Mouse (Mus musculus): Measurements from ENCODE around the gene Hist1h4f. TPM values are rescaled to one million over a fixed set of nuclear protein-coding genes. Genes with fewer than 3 reads are reported as not detected.

Gene Hist1h4f
- total RNA-seq, 2 experiments from 2014 or later, result 7.8 to 8.7 TPM

DNA sequence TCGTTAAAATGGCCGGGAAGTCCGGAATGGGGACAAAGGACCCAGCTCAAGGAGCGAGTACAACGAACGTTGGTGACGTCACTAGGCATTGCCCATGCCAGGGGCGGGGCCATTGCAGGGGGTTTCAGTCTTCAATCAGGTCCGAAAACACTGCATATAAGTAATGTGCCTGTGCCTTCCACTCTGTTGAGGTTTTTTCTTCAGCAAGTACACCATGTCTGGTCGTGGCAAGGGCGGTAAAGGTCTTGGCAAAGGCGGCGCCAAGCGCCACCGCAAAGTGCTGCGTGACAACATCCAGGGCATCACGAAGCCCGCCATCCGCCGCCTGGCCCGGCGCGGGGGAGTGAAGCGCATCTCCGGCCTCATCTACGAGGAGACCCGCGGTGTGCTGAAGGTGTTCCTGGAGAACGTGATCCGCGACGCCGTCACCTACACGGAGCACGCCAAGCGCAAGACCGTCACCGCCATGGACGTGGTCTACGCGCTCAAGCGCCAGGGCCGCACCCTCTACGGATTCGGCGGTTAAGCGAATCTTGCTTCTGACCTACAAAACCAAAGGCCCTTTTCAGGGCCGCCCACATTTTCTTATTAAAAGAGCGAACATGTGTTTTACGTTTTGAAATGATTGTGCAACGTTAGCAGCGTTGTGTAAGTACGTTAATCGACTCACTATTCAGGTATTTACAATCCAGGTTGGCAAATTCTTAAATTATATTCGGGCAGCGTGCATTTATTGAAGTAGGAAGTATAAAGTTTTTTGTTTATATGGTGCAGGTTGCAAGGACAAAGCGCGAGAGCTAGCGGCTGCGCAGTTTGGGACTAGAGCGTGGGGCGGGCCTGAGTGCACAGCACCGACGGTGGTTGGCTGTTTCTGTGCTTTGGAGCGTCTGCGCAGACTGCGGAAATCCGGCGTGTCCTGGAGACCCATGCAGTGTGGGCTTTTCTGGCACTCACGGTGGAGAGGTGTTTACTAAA lies 20.3 kb downstream of the Hist1h4f start, which contains the start of gene Hist1h4h:
Gene Hist1h4h, plus strand, starts transcription at position 150 of the 975 bp plus-strand sequence.
- Histone ChIP-seq H3K4me3 (peak within 1 kb of the TSS; percentile 91), H3K27ac (peak within 1 kb of the TSS; percentile 95)
- DNase-seq, result peak; percentile 92
- TF ChIP-seq CTCF (IDR thresholded peaks at IDR 0.05), result no peak
- intact Hi-C loops (cut with DNase I), result loop anchor here (5.0 kb wide), 2 partner anchors 51 to 1819 kb away; partner anchors contain the start of gene Hist1h4d

DNA sequence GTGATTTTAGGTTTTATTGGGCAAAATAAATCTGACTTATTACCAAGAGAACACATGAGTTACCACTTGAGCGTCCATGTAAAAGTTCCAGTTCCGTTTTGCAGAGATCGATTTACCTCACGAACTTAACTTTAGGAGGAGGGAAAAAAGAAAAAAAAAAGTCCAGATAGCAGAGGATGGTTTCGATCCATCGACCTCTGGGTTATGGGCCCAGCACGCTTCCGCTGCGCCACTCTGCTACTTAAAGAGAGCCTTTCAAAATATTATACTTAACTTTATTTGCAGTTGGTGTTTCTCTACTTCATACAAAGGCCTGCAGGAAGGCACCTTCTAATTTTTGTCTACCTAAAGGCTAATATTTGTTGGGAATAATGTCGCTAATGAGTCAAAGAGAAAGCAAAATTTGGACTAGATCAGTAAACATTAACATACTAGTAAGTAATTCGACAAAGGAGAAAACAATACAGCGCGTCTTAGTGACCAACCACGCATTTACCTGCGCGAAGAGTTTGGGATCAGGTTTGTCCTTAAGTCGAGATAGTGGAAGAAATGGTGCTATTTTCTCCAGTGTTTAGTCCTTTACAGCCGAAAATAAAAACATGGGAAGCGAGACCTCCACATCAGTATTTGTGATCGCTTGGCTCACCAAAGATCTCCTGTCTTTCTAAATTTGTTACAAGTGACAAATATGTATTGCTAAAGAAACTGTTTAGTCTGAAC lies 21.1 kb downstream of the Hist1h4f start:
- DNase-seq, result peak; percentile 59
- intact Hi-C loops (cut with DNase I), result loop anchor here (5.0 kb wide), 2 partner anchors 52 to 1818 kb away; partner anchors contain the start of gene Hist1h4d
- H3K27ac ChIP-seq, result peak overlapping the region; percentile 95
- H3K4me3 ChIP-seq, result peak overlapping the region; percentile 91
- TF ChIP-seq CTCF (IDR thresholded peaks at IDR 0.05), result no peak

DNA sequence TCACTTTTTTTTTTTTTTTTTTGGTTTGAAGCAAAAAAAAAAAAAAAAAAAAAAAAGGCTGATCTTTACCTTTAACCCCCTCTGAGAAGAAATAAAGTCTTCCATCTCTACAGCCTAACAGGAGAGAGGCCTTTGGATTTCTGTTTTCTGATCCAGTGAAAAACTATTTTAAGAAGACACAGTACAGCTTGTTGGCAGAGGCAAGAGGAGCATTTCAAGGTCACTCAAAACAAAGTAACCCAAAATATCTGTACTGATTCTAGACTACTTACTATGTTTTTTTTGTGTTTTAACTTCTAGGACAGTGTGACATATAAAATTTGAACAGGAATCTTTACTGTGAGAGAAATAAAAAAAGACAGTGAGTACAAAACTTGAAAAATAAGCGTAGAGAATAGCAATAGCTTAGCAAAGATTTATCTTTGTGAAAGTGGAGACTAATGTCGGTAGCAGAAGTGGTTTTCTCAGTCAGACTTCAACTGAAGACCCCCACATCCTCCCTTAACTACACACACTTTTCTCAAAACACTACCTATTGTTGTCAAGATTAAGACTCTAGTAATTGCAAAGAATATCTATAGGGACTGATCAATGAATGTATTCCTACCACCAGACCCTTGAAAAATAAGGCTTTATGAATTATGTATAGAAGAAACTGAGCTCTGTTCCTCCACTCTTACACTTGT lies 21.8 kb downstream of the Hist1h4f start:
- intact Hi-C loops (cut with DNase I), result loop anchor here (5.0 kb wide), 2 partner anchors 53 to 1817 kb away; partner anchors contain the start of gene Hist1h4d
- H3K27ac ChIP-seq, result peak overlapping the region; percentile 95
- TF ChIP-seq CTCF (IDR thresholded peaks at IDR 0.05), result no peak
- DNase-seq, result no peak
- H3K4me3 ChIP-seq, result peak overlapping the region; percentile 91

DNA sequence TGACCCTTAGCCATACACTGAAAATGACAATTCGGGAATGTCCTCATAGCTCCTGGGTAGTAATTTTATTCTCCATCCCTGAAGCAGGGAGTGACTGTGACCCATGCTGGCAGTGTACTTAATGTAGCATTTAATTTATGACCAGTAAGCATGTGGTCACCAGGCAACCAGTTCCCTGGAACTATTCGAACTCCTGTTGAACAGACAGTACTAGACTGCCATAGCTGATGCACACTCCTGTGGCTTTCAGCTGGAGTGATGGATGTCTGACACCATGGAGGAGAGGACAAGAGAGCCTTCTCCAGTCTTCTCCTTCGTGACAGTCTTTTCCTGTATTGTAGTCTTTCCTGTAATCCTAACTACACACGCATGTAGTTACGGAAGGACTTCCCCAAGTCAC lies 22.4 kb downstream of the Hist1h4f start:
- intact Hi-C loops (cut with DNase I), result no loop called here
- Histone ChIP-seq H3K27ac (no peak overlapping the region), H3K4me3 (no peak overlapping the region)
- no peak for DNase-seq
- no peak for TF ChIP-seq CTCF (IDR thresholded peaks at IDR 0.05)

DNA sequence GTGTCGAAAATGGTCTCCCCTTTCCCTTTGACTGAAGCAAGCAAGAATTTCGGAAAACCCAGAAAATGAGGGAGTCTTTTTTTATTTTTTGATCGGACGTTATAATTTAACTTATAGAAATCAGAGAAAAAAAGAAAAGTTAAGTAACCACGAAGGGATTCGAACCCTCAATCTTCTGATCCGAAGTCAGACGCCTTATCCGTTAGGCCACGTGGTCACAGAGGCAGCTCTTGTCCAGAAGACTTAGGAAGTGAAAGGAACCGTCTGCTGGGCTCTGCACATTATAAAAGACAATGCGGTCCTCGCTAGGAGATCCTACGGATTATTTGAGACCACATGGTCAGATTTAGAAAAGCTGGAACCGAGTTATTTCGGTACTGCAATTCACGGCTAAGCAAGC lies 25.1 kb downstream of the Hist1h4f start:
- intact Hi-C loops (cut with DNase I), result no loop called here
- TF ChIP-seq CTCF (IDR thresholded peaks at IDR 0.05), result no peak
- Histone ChIP-seq H3K4me3 (peak overlapping the region; percentile 73), H3K27ac (peak overlapping the region; percentile 20; the same call in 1 of the 2 replicates)
- DNase-seq, result peak; percentile 85

DNA sequence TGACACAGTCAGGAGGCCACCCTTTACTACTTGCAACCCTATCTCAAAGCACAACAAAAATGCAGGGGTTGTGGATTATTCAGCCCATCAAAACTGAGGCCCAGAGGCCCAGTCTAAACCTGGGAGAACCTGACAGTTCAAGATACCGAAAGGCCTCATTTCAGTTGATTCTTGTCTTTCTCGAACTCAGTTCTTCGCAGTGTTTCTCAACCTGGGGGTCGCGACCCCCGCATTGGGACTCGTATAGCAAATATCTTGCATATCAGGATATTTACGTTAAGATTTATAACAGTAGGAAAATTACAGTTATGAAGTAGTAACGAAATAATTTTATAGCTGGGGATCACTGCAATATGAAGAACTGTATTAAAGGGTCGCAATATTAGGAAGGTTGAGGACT lies 25.5 kb downstream of the Hist1h4f start:
- TF ChIP-seq CTCF (IDR thresholded peaks at IDR 0.05), result no peak
- intact Hi-C loops (cut with DNase I), result no loop called here
- H3K27ac ChIP-seq, result no peak overlapping the region
- peak overlapping the region; percentile 73 for H3K4me3 ChIP-seq
- no peak for DNase-seq

DNA sequence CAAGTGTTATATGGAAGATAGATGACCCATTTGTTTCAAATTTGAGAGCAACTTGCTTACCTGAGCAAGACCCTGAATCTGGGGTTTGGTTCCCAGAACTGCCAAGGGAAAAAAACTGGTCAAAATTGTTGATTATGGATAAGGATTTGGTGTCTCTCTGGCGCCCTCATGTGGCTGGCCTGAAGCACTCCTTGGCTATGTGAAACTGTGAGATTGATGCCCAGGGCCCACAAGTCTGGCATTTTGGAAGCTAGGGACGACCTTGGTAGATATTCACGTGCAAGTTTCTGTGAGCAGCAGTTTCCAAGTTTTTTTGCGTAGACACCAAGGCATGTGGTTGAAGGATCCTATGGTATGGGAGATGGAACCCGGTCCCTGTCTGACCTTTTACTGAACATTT lies 26.8 kb downstream of the Hist1h4f start:
- peak; percentile 76 for DNase-seq
- no peak overlapping the region for H3K4me3 ChIP-seq
- H3K27ac ChIP-seq, result no peak overlapping the region
- peak; percentile 97 for TF ChIP-seq CTCF (IDR thresholded peaks at IDR 0.05)
- intact Hi-C loops (cut with DNase I), result loop anchor here (5.0 kb wide), 1 partner anchor 73 kb away; no protein-coding TSS in a partner anchor

DNA sequence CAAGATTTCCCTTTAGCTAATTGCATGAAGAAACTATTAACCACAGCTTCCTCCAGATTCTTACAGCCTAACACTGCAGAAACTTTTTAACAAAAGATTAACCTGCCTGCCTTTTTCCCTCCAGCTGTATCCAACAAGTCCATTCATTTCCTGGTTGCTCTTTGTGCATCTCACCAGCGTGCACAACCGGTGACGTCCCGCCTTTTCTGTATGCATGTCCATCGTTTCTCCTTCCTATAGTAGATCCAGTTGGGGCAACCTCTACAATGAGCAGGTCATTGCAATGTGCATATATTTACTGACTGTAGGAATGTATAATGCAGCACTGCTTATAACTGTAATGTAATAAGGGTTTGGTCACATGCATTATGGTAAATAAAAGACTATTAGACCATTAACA lies 27.5 kb downstream of the Hist1h4f start:
- no peak overlapping the region for H3K4me3 ChIP-seq
- TF ChIP-seq CTCF (IDR thresholded peaks at IDR 0.05), result no peak
- no peak overlapping the region for H3K27ac ChIP-seq
- intact Hi-C loops (cut with DNase I), result loop anchor here (5.0 kb wide), 1 partner anchor 73 kb away; no protein-coding TSS in a partner anchor
- no peak for DNase-seq

DNA sequence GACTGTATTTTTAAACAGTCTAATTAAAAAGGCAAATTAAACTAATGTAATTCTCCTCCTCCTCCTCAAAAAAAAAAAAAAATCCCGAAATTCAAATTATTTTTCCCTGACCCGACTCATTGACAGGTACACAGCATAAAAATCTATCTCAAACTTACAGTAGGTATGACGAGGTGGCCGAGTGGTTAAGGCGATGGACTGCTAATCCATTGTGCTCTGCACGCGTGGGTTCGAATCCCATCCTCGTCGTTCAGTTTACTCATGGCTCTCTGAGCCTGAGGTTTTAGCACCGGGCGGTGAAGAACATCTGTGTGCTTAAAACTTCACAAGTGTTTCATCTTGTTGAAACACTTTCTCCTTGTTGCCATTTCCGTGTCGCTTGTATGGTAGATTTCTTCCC lies 29.7 kb downstream of the Hist1h4f start:
- peak overlapping the region; percentile 47 for H3K4me3 ChIP-seq
- intact Hi-C loops (cut with DNase I), result loop anchor here (5.0 kb wide), 1 partner anchor 76 kb away; no protein-coding TSS in a partner anchor
- no peak for TF ChIP-seq CTCF (IDR thresholded peaks at IDR 0.05)
- DNase-seq, result peak; percentile 76
- no peak overlapping the region for H3K27ac ChIP-seq

DNA sequence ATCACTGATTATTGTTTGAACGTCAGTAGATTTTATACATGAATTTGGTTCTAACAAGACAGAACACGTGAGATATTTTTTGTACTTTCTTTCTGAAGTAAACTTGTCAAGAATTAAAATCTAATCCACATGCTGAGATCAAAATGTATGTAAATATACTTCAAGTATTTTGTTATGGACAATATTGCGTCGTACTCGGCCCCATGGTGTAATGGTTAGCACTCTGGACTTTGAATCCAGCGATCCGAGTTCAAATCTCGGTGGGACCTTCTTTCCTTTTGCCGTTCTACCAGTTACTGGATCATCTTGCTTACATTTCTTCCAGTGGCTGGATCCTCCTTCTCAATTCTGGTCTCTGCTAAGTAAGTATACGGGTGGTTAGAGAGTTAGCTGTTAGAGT lies 32.0 kb downstream of the Hist1h4f start:
- Histone ChIP-seq H3K4me3 (peak overlapping the region; percentile 78), H3K27ac (peak overlapping the region; percentile 50)
- intact Hi-C loops (cut with DNase I), result loop anchor here (2.0 to 10.0 kb wide), 3 partner anchors 83 to 1575 kb away; partner anchors contain the start of gene Zfp184
- TF ChIP-seq CTCF (IDR thresholded peaks at IDR 0.05), result no peak
- peak; percentile 71 for DNase-seq

DNA sequence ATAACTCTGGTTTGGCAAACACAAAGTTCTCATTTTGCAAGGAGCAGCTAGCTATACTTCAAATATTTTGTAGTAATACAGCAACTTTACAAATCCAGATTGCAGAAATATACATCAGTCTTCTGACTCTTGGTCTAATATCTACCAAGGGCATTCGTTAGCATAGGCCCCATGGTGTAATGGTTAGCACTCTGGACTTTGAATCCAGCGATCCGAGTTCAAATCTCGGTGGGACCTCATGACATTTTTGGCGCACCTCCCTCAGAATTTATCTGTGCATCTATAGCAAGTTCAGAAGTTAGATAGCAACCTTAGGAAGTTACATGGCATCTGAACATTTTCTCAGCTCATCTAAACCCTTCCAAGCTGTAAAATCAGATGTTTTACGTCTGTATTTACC lies 32.6 kb downstream of the Hist1h4f start:
- TF ChIP-seq CTCF (IDR thresholded peaks at IDR 0.05), result no peak
- intact Hi-C loops (cut with DNase I), result loop anchor here (2.0 to 10.0 kb wide), 3 partner anchors 82 to 1574 kb away; partner anchors contain the start of gene Zfp184
- peak overlapping the region; percentile 78 for H3K4me3 ChIP-seq
- DNase-seq, result peak; percentile 64
- peak overlapping the region; percentile 70 for H3K27ac ChIP-seq

DNA sequence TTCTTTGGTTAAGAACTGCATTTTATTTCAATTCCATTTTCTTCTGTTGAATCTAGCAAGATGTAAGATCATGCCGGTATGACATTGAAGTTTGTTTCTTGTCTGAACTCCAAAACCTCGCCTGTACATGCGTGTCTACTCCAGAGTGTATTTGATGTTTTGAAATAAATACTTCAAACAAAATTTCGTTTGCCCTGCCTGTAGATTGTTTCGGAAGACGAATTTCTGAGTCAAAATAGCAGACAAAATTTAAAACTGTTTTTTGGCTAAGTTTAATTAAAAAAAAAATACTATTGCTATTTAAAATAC lies 33.2 kb downstream of the Hist1h4f start:
- no peak for TF ChIP-seq CTCF (IDR thresholded peaks at IDR 0.05)
- DNase-seq, result no peak
- Histone ChIP-seq H3K27ac (peak overlapping the region; percentile 70), H3K4me3 (peak overlapping the region; percentile 78)
- intact Hi-C loops (cut with DNase I), result loop anchor here (2.0 to 10.0 kb wide), 3 partner anchors 81 to 1573 kb away; partner anchors contain the start of gene Zfp184
